Mouse (Mus musculus) A20 (cell line): ENCODE results near the gene Samd11.

Source experiments
- DNase-seq: peaks from one replicate; pipeline ENCODE4 v3.0.0-alpha.2; 2011; ENCODE audit warnings: low read depth, low spot score

Gene Samd11

GRCm38 (mm10) chr4:156213134-156213533 is 42.3 kb downstream of the Samd11 start:
- no peak for DNase-seq

DNA sequence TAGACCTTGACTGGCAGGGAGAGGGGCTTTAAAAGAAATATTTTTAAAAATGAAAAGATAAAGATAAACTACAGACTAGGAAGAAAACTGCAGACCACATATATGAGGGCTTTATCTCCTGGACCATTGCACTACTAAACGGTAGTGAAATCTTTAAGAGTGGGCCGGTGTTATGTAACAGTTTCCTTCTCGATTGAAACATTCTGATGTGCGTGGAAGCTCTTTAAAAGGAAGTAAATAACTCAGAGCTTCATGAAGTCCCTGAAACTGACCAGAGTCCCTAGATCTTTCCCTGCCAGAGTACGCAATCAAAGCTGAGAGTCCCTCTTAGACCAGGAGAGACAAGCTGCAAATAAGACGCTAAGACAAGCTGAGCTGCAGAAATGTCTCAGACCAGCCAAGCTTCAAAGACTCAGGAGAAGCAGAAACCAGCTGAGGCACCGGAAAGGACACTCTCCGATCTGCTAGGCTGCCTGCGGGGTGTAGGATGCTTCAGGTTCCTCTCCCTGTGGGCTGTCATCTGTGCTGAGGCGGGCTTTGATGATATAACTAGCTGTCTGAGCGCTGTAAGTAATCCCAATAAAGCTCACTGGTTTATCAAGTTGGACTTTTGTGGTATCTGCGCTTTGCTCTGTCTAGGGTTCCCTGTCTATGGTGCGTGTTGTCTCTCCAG is 45.4 kb downstream of the Samd11 start:
- no peak for DNase-seq

DNA sequence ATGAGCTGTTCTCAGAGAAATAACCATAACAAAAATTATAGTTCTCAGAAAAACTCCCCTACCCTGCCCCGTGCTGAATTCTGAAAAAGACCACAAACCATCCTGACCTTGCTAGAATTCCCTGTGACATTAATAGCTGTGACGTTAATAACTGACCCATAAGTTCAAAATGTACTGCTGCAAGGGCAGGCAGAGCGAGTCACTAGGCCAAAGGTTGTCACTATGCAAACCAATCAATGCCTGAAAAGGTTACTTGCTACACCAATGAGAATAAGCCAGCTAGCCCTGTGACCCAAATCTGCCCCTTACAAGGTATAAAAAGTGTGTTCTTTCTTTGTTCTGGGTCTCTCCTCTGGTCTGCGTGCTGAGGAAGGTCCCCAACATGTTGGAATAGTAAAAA is 46.6 kb downstream of the Samd11 start:
- no peak for DNase-seq

DNA sequence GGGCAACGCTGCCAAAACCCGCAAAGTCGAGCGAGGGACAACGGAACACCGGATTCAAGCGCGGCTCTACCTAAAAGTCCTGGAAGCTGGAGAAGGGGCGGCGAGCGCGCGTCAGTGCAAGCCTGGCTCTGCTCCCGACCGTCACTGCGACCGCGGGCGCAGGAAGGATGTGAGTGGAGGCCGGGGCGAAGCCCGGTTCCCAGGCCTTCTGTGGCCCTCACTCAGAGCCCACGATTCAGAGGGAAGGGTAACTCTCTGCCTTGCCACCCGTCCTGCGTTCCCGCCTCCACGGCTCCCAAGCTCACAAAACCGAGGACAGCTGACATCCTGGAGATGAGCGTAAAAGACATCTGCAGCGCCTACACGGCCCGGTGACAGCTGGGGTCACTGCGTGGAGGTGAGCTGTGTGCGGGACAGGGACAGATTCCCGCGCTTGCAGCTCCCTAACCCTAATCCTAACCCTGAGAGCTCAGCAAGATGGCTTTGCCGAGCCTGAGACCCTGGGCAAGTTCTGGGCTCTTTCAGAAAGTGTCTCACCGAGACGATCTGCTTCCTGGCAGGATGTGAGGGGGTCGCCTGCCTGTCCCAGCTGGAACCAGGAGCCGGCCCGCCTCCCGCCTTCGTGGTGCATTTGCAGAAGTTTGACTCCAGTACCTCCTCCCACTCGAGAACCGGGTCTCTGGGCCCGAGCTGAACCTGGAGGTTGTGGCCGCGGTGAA is 51.9 kb downstream of the Samd11 start:
- DNase-seq, result peak; percentile 77

DNA sequence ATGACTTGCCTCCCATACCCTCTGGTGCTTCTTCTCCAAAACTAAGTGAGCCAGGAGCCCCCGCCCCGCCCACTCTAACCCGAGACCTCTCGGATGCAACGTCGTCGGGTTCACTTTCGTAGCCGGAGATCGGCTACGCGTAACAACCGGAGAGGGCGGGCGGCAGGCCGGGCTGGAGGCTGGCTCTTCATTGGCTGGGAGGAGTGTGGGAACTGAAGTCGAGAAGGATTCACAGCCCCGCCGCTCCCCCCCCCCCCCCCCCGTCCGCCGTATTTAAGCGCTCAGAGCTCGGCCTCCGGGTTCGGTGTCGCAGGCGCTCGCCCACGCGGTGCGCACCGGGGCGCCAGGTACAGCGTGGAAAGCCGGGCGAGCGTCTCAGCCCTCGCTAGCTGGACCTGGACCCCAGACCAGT is 52.5 kb downstream of the Samd11 start, which contains the start of gene AW011738:
TSS of gene AW011738 (plus strand) at position 304 of the 412 bp plus-strand sequence.
- peak; percentile 87 for DNase-seq

- no peak for DNase-seq
Observed at GRCm38 (mm10) chr4:156202462-156202893, 53.0 kb downstream of the Samd11 start.

- peak; percentile 68 for DNase-seq
Observed at GRCm38 (mm10) chr4:156200623-156201475, 54.6 kb downstream of the Samd11 start, which contains the start of gene Isg15. TSS of gene Isg15 (minus strand) at chr4:156200818.

DNA sequence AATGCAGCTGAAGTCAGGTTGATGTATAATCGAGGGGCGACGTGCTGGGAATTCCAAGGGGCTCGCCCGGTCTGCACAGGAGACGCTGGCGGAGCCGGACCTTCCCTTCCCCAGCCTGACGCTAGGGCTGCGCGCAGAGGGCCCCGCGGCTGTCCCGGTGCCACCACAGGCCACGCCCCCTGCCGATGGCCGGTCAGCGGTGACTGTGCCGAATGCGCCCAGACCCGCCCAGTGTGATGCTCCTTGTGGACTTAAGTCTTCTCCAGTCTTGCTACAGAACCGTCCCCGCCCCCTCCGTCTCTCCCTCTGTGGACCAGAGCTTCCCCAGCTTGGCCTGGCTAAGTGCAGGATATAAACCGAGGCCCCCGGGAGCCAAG is 57.6 kb downstream of the Samd11 start:
- DNase-seq, result peak; percentile 85

- DNase-seq, result peak; percentile 38
Observed at GRCm38 (mm10) chr4:156197131-156197828, 58.2 kb downstream of the Samd11 start, which contains the start of gene Agrn. TSS of gene Agrn (minus strand) at chr4:156197488.
